Mouse (Mus musculus): Measurements from ENCODE around the gene Ogg1.
"Not testable (repeated sequence)": the region's sequence is repeated elsewhere in the genome, so short reads cannot be mapped to it uniquely, and the experiment has no call there.

Gene Ogg1

GRCm38 (mm10) chr6:113331721-113332120 is 4.9 kb downstream of the Ogg1 start:
- CTCF ChIA-PET: no interaction called here

- CTCF ChIA-PET: not testable (repeated sequence)
Measured at GRCm38 (mm10) chr6:113332734-113333133, 6.0 kb downstream of the Ogg1 start.

GRCm38 (mm10) chr6:113333137-113333950 is 6.6 kb downstream of the Ogg1 start:
- CTCF ChIA-PET: interaction anchor here (0.5 kb wide), 1 partner anchor 56 kb away, joined by 3 read pairs; the partner anchor contains the start of gene Ttll3

- CTCF ChIA-PET: interaction anchor here (0.5 kb wide), 1 partner anchor 259 kb away, joined by 3 read pairs; no protein-coding TSS in a partner anchor
Measured at GRCm38 (mm10) chr6:113334216-113334615, 7.4 kb downstream of the Ogg1 start.

- CTCF ChIA-PET: no interaction called here
Measured at GRCm38 (mm10) chr6:113336852-113337620, 10.3 kb downstream of the Ogg1 start.

- CTCF ChIA-PET: no interaction called here
Measured at GRCm38 (mm10) chr6:113341574-113341973, 14.8 kb downstream of the Ogg1 start.

- CTCF ChIA-PET: no interaction called here
Measured at GRCm38 (mm10) chr6:113342297-113342696, 15.5 kb downstream of the Ogg1 start.

- CTCF ChIA-PET: no interaction called here
Measured at GRCm38 (mm10) chr6:113343177-113344092, 16.7 kb downstream of the Ogg1 start, which contains the start of gene Camk1. Camk1 (minus strand) TSS chr6:113343984.

- CTCF ChIA-PET: no interaction called here
Measured at GRCm38 (mm10) chr6:113344321-113344720, 17.5 kb downstream of the Ogg1 start.

GRCm38 (mm10) chr6:113346897-113347296 is 20.1 kb downstream of the Ogg1 start:
- CTCF ChIA-PET: no interaction called here

GRCm38 (mm10) chr6:113350538-113350937 is 23.8 kb downstream of the Ogg1 start:
- CTCF ChIA-PET: no interaction called here

- CTCF ChIA-PET: no interaction called here
Measured at GRCm38 (mm10) chr6:113351161-113351560, 24.4 kb downstream of the Ogg1 start.

- CTCF ChIA-PET: no interaction called here
Measured at GRCm38 (mm10) chr6:113351653-113352052, 24.9 kb downstream of the Ogg1 start.

- CTCF ChIA-PET: no interaction called here
Measured at GRCm38 (mm10) chr6:113352820-113353219, 26.0 kb downstream of the Ogg1 start.

GRCm38 (mm10) chr6:113353696-113354095 is 26.9 kb downstream of the Ogg1 start:
- CTCF ChIA-PET: no interaction called here

GRCm38 (mm10) chr6:113361476-113361875 is 34.7 kb downstream of the Ogg1 start:
- CTCF ChIA-PET: no interaction called here

- CTCF ChIA-PET: no interaction called here
Measured at GRCm38 (mm10) chr6:113362241-113362640, 35.5 kb downstream of the Ogg1 start.

GRCm38 (mm10) chr6:113364518-113365135 is 37.9 kb downstream of the Ogg1 start:
- CTCF ChIA-PET: no interaction called here

GRCm38 (mm10) chr6:113366639-113367038 is 39.9 kb downstream of the Ogg1 start:
- CTCF ChIA-PET: no interaction called here

- CTCF ChIA-PET: no interaction called here
Measured at GRCm38 (mm10) chr6:113367574-113367973, 40.8 kb downstream of the Ogg1 start.

GRCm38 (mm10) chr6:113368124-113368523 is 41.4 kb downstream of the Ogg1 start:
- CTCF ChIA-PET: no interaction called here

- CTCF ChIA-PET: no interaction called here
Measured at GRCm38 (mm10) chr6:113368577-113368976, 41.8 kb downstream of the Ogg1 start.

Data from spleen, embryonic (tissue).